In genomic region chr7:28464416-28465212, GRCm38 (mm10) we compare ENCODE assay signal across 9 mouse cellular contexts. TPM values are rescaled to one million over a fixed set of nuclear protein-coding genes. Genes with fewer than 3 reads are reported as not detected.
A peak's percentile ranks its signal among the peaks of the same experiment; 100 is the strongest.
DNase-seq lines count a peak whose midpoint lies in the region; ATAC-seq lines count a peak whose summit lies in the region.
"Had no signal": no experiment of that assay in that cellular context is flagged by ENCODE, and none has a peak within 500 bp of the region (broad histone marks: within the 10 kb centered on the region; RNA-seq: fewer than 3 reads in every experiment).

No protein-coding gene starts in this region.

- no peak overlapping the region for H3K4me3 ChIP-seq in embryonic facial prominence, embryonic 14.5 days (ENCODE audit: low read depth, low read length)
- H3K4me3 ChIP-seq in intestine, embryonic 16.5 days (ENCODE audit: low read length) = no peak overlapping the region
- H3K4me3 ChIP-seq in midbrain, embryonic 12.5 days = peak overlapping the region; percentile 14; the same call in 1 of the 2 replicates
- H3K4me3 ChIP-seq: limb, embryonic 12.5 days had no signal

- DNase-seq in embryo, embryonic 10 days (ENCODE audit: low spot score) = peak; percentile 69
- DNase-seq in embryo, embryonic 10.5 days (ENCODE audit: low spot score) = no peak
- DNase-seq in adrenal gland, adult 18-20 months (ENCODE audit: low spot score in 2 of 2) = peak; percentile 35 to 41
- DNase-seq in embryonic facial prominence, embryonic 14.5 days (ENCODE audit: low spot score) = peak; percentile 89
- peak; percentile 84 to 93 for DNase-seq in left cerebral cortex, adult 9 months (ENCODE audit: low spot score in 2 of 2)
- DNase-seq in testis, postnatal 10 days (ENCODE audit: low spot score) = peak; percentile 78

- no peak overlapping the region for H3K27ac ChIP-seq in embryonic facial prominence, embryonic 14.5 days (replicated peaks; ENCODE audit: low read depth, low read length)
- H3K27ac ChIP-seq in intestine, embryonic 16.5 days (ENCODE audit: low read length) = no peak overlapping the region
- H3K27ac ChIP-seq in midbrain, embryonic 12.5 days (replicated peaks) = no peak overlapping the region
- H3K27ac ChIP-seq: limb, embryonic 12.5 days had no signal

- H3K27me3 ChIP-seq in embryonic facial prominence, embryonic 14.5 days (replicated peaks; ENCODE audit: control insufficient read depth, insufficient read depth, low read length) = peaks cover 12% of the 10 kb centered on the region
- peaks cover 5% of the 10 kb centered on the region; the same call in 1 of the 2 replicates for H3K27me3 ChIP-seq in intestine, embryonic 16.5 days (replicated peaks; ENCODE audit: control insufficient read depth, insufficient read depth, low read length)
- peaks cover 42% of the 10 kb centered on the region for H3K27me3 ChIP-seq in midbrain, embryonic 12.5 days

- ATAC-seq in embryonic facial prominence, embryonic 14.5 days (ENCODE audit: low read depth) = peak; percentile 74
- 0 out of 2 replicates have a peak, but pooled peaks have one; percentile 49 for ATAC-seq in intestine, embryonic 16.5 days
- 0 out of 2 replicates have a peak, but pooled peaks have one; percentile 10 for ATAC-seq in midbrain, embryonic 12.5 days (ENCODE audit: low FRiP score, low read depth)

- H3K9me3 ChIP-seq in embryonic facial prominence, embryonic 14.5 days (ENCODE audit: control insufficient read depth, low read length) = no peaks in the 10 kb centered on the region
- no peaks in the 10 kb centered on the region for H3K9me3 ChIP-seq in intestine, embryonic 16.5 days (ENCODE audit: control insufficient read depth, low read length)
- H3K9me3 ChIP-seq in midbrain, embryonic 12.5 days = no peaks in the 10 kb centered on the region
- H3K9me3 ChIP-seq: limb, embryonic 12.5 days had no signal

- peak overlapping the region; percentile 3; the same call in 1 of the 2 replicates for H3K4me2 ChIP-seq in embryonic facial prominence, embryonic 14.5 days (ENCODE audit: low read depth, low read length)
- H3K4me2 ChIP-seq in intestine, embryonic 16.5 days (ENCODE audit: low read depth, low read length) = no peak overlapping the region
- peak overlapping the region; percentile 19; the same call in 1 of the 2 replicates for H3K4me2 ChIP-seq in midbrain, embryonic 12.5 days (replicated peaks)
- H3K4me2 ChIP-seq: limb, embryonic 12.5 days had no signal

- H3K9ac ChIP-seq in embryonic facial prominence, embryonic 14.5 days (ENCODE audit: low read depth, low read length) = no peak overlapping the region
- no peak overlapping the region for H3K9ac ChIP-seq in intestine, embryonic 16.5 days (ENCODE audit: low read depth, low read length)
- H3K9ac ChIP-seq in midbrain, embryonic 12.5 days (replicated peaks) = no peak overlapping the region
- H3K9ac ChIP-seq: limb, embryonic 12.5 days had no signal

- WGBS in embryonic facial prominence, embryonic 14.5 days = 55% methylated on average over 10 of the region's 10 CpGs
- 66% methylated on average over 10 of the region's 10 CpGs for WGBS in intestine, embryonic 16.5 days
- 74% methylated on average over 9 of the region's 10 CpGs for WGBS in midbrain, embryonic 12.5 days

- peaks cover 4% of the 10 kb centered on the region for H3K4me1 ChIP-seq in embryonic facial prominence, embryonic 14.5 days (ENCODE audit: control insufficient read depth, insufficient read depth, low read length)
- peaks cover 12% of the 10 kb centered on the region for H3K4me1 ChIP-seq in intestine, embryonic 16.5 days (ENCODE audit: control insufficient read depth, insufficient read depth, low read length)
- peaks cover 20% of the 10 kb centered on the region for H3K4me1 ChIP-seq in midbrain, embryonic 12.5 days

- H3K36me3 ChIP-seq in embryonic facial prominence, embryonic 14.5 days (ENCODE audit: control insufficient read depth, insufficient read depth, low read length) = peaks cover 43% of the 10 kb centered on the region
- H3K36me3 ChIP-seq in intestine, embryonic 16.5 days (ENCODE audit: control insufficient read depth, insufficient read depth, low read length) = 0 out of 2 replicates have a peak, but pooled peaks cover 6% of the 10 kb centered on the region
- H3K36me3 ChIP-seq in midbrain, embryonic 12.5 days = peaks cover 37% of the 10 kb centered on the region

RNA-seq across cellular contexts. Expression of gene Lrfn1, which starts 12.8 kb away (rescaled TPM):
- 10 to 100 TPM; 10.7 to 13.1 TPM for total RNA-seq in adrenal gland, adult 18-20 months (2021)
- 4.0 and 6.7 TPM in 2 replicates for polyA plus RNA-seq in embryonic facial prominence, embryonic 14.5 days (2014; fragmentation: Nextera tagmentation; extraction: Ambion mirVana)
- 1.1 and 1.3 TPM in 2 replicates for polyA plus RNA-seq in intestine, embryonic 16.5 days (2015; fragmentation: Nextera tagmentation; extraction: Ambion mirVana)
- polyA plus RNA-seq in midbrain, embryonic 12.5 days (2016; fragmentation: Nextera tagmentation; extraction: Ambion mirVana) = 9.2 and 13.9 TPM in 2 replicates

RNA-seq across cellular contexts. Expression of gene Gmfg, which starts 27.4 kb away (rescaled TPM):
- 1 to 10 TPM; 8.0 to 9.5 TPM for total RNA-seq in adrenal gland, adult 18-20 months (2021)
- 14.7 and 20.4 TPM in 2 replicates for polyA plus RNA-seq in embryonic facial prominence, embryonic 14.5 days (2014; fragmentation: Nextera tagmentation; extraction: Ambion mirVana)
- 17.8 and 19.4 TPM in 2 replicates for polyA plus RNA-seq in intestine, embryonic 16.5 days (2015; fragmentation: Nextera tagmentation; extraction: Ambion mirVana)
- polyA plus RNA-seq in midbrain, embryonic 12.5 days (2016; fragmentation: Nextera tagmentation; extraction: Ambion mirVana) = 6.3 TPM in 2 replicates

RNA-seq across cellular contexts. Expression of gene Ifnl2, which starts 45.6 kb away (rescaled TPM):
- not detected for total RNA-seq in adrenal gland, adult 18-20 months (2021)
- polyA plus RNA-seq in embryonic facial prominence, embryonic 14.5 days (2014; fragmentation: Nextera tagmentation; extraction: Ambion mirVana) = not detected in 2 replicates
- polyA plus RNA-seq in intestine, embryonic 16.5 days (2015; fragmentation: Nextera tagmentation; extraction: Ambion mirVana) = not detected in 2 replicates
- polyA plus RNA-seq in midbrain, embryonic 12.5 days (2016; fragmentation: Nextera tagmentation; extraction: Ambion mirVana) = not detected in 2 replicates
- polyA plus RNA-seq: limb, embryonic 12.5 days had no signal

RNA-seq across cellular contexts. Expression of gene Ifnl3, which starts 58.0 kb away (rescaled TPM):
- total RNA-seq in adrenal gland, adult 18-20 months (2021) = not detected
- polyA plus RNA-seq in embryonic facial prominence, embryonic 14.5 days (2014; fragmentation: Nextera tagmentation; extraction: Ambion mirVana) = not detected in 2 replicates
- not detected in 2 replicates for polyA plus RNA-seq in intestine, embryonic 16.5 days (2015; fragmentation: Nextera tagmentation; extraction: Ambion mirVana)
- not detected in 2 replicates for polyA plus RNA-seq in midbrain, embryonic 12.5 days (2016; fragmentation: Nextera tagmentation; extraction: Ambion mirVana)
- polyA plus RNA-seq: limb, embryonic 12.5 days had no signal

Comparison
In these comparisons a context has a peak if more than half of its experiments do, and no peak if none do; other contexts are left out.
1. ATAC-seq: peak in every context shown above with its lines; median percentile 74 in embryonic facial prominence, embryonic 14.5 days; 49 in intestine, embryonic 16.5 days; 10 in midbrain, embryonic 12.5 days.